Mouse (Mus musculus) erythroblast, embryonic 14.5 days (primary cell): ENCODE data around the gene Ccnk.

Experiments
- GATA1 ChIP-seq: IDR thresholded peaks from 2 replicates; pipeline ENCODE4 v1.6.1; 2012; ENCODE audit warnings: low read length, inconsistent platforms, mixed read lengths
- TAL1 ChIP-seq: IDR thresholded peaks from 3 replicates; pipeline ENCODE4 v1.6.1; 2012; ENCODE audit warnings: low read length, inconsistent platforms, mixed read lengths

DNA sequence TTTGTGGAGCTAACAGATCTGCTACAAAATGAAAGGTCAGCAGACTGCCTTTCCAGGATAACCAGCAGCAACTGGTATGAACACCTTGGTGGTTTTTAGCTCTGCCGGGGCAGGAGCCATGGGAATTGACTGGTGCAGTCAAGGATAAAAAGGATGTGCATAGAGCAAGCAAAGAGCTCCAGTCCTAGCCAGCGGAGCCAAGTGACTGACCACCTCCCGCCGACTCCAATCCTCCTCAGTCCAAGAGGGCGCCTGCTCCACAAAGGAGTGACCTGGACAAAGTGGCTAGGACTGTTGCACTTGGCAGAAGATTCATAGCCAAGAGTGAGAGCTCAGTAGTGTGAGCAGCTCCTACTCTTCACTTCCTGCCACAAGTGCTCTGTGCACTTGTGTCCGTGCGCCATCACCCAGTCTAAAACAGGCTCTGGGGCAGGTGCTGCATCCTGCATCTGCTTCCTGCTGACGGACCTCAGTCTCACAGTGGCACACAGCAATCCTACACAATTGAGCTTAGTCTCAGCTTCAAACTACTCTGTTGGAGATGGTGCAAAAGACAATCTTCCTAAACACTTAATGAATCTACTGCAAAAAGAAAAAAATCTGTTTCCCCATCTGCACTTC lies 46.8 kb upstream of the Ccnk start:
- TF ChIP-seq TAL1 (no peak), GATA1 (no peak)
